Mouse (Mus musculus) embryonic facial prominence, embryonic 11.5 days (tissue): ENCODE data around the gene Zfp169. TPM values are rescaled to one million over a fixed set of nuclear protein-coding genes. Genes with fewer than 3 reads are reported as not detected.
A peak's percentile ranks its signal among the peaks of the same experiment; 100 is the strongest.

Experiments used
- ATAC-seq: fragments of 200-750 bp; cut with Nextera tagmentation; replicated peaks from 2 replicates; pipeline ENCODE4 v1.8.0; 2017; ENCODE audit warnings: low read depth; ENCODE audit not compliant: insufficient number of reproducible peaks, low FRiP score, low TSS enrichment
- DNase-seq: peaks from one replicate; pipeline ENCODE4 v3.0.0-alpha.2; 2015; ENCODE audit warnings: low spot score
- H3K27ac ChIP-seq: fragments of 300-500 bp; sonication (generic); replicated peaks from 2 replicates; pipeline ENCODE4 v1.5.1; 2014; ENCODE audit warnings: mild to moderate bottlenecking, low read depth, low read length, control low read depth
- H3K27me3 ChIP-seq: fragments of 300-500 bp; sonication (generic); 2 replicates; pipeline ENCODE4 v1.6.1; 2014; ENCODE audit warnings: mild to moderate bottlenecking, low read length, moderate library complexity, mixed read lengths; ENCODE audit not compliant: control insufficient read depth, insufficient read depth
- H3K36me3 ChIP-seq: fragments of 300-500 bp; sonication (generic); replicated peaks from 2 replicates; pipeline ENCODE4 v1.6.1; 2014; ENCODE audit warnings: low read depth, mild to moderate bottlenecking, low read length, moderate library complexity, mixed read lengths; ENCODE audit not compliant: control insufficient read depth, insufficient read depth
- H3K4me1 ChIP-seq: fragments of 300-500 bp; sonication (generic); 2 replicates; pipeline ENCODE4 v1.6.1; 2014; ENCODE audit warnings: low read length, mixed read lengths; ENCODE audit not compliant: control insufficient read depth, insufficient read depth
- H3K4me2 ChIP-seq: fragments of 300-500 bp; sonication (generic); 2 replicates; pipeline ENCODE4 v1.6.1; 2014; ENCODE audit warnings: low read depth, mild to moderate bottlenecking, control low read depth, low read length, moderate library complexity
- H3K4me3 ChIP-seq: fragments of 300-500 bp; sonication (generic); 2 replicates; pipeline ENCODE4 v1.5.1; 2014; ENCODE audit warnings: low read depth, low read length, control low read depth
- H3K9ac ChIP-seq: fragments of 300-500 bp; sonication (generic); replicated peaks from 2 replicates; pipeline ENCODE4 v1.6.1; 2014; ENCODE audit warnings: mild to moderate bottlenecking, control low read depth, low read length
- H3K9me3 ChIP-seq: fragments of 300-500 bp; sonication (generic); replicated peaks from 2 replicates; pipeline ENCODE4 v1.6.1; 2016; ENCODE audit warnings: mild to moderate bottlenecking, low read length, inconsistent platforms, mixed read lengths; ENCODE audit not compliant: control insufficient read depth
- WGBS: fragments of 180-500 bp; shearing (Covaris S2); extraction: QIAGEN DNeasy Blood & Tissue Kit; methylation state at CpG from one replicate; pipeline ENCODE4 v1.1.7; 2014; 5-methylcytosine and 5-hydroxymethylcytosine counted together
- polyA plus RNA-seq: library from polyadenylated mRNA; unstranded; fragments of >200 nt; fragmentation: Nextera tagmentation; extraction: Ambion mirVana; gene quantifications from 2 replicates; pipeline ENCODE4 v1.2.1, GENCODE M21; 2014

Zfp169 gene
- polyA plus RNA-seq, 1 experiment from 2014 or later: 7.3 TPM

- Histone ChIP-seq H3K36me3 (no peaks in the 10 kb centered on the region; the same call in 1 of the 2 replicates), H3K9ac (no peak overlapping the region), H3K4me3 (no peak overlapping the region), H3K4me2 (no peak overlapping the region), H3K27me3 (no peaks in the 10 kb centered on the region), H3K27ac (no peak overlapping the region), H3K9me3 (no peaks in the 10 kb centered on the region), H3K4me1 (no peaks in the 10 kb centered on the region)
- DNase-seq (no peak), ATAC-seq (no peak)
- 86% methylated on average over 5 of the region's 5 CpGs for WGBS
Measured at GRCm38 (mm10) chr13:48502422-48502821, 10.8 kb downstream of the Zfp169 start.

GRCm38 (mm10) chr13:48498676-48499075 lies 14.6 kb downstream of the Zfp169 start:
- Histone ChIP-seq H3K4me2 (no peak overlapping the region), H3K36me3 (no peaks in the 10 kb centered on the region), H3K27me3 (no peaks in the 10 kb centered on the region), H3K9ac (no peak overlapping the region), H3K9me3 (no peaks in the 10 kb centered on the region), H3K4me3 (no peak overlapping the region), H3K27ac (no peak overlapping the region), H3K4me1 (no peaks in the 10 kb centered on the region)
- no peak for ATAC-seq
- WGBS: 69% methylated on average over 4 of the region's 4 CpGs
- no peak for DNase-seq

GRCm38 (mm10) chr13:48497693-48498221 lies 15.5 kb downstream of the Zfp169 start:
- H3K4me2 ChIP-seq: no peak overlapping the region
- H3K9me3 ChIP-seq: no peaks in the 10 kb centered on the region
- WGBS: 10% methylated on average over 15 of the region's 15 CpGs
- ATAC-seq: peak; percentile 98
- DNase-seq: peak; percentile 83
- H3K9ac ChIP-seq: no peak overlapping the region
- no peaks in the 10 kb centered on the region for H3K27me3 ChIP-seq
- H3K4me1 ChIP-seq: no peaks in the 10 kb centered on the region
- H3K36me3 ChIP-seq: no peaks in the 10 kb centered on the region
- no peak overlapping the region for H3K27ac ChIP-seq
- 0 out of 2 replicates have a peak overlapping the region, but pooled peaks have one; percentile 14 for H3K4me3 ChIP-seq

GRCm38 (mm10) chr13:48493183-48493582 lies 20.1 kb downstream of the Zfp169 start:
- Histone ChIP-seq H3K9ac (no peak overlapping the region), H3K27me3 (no peaks in the 10 kb centered on the region), H3K4me1 (no peaks in the 10 kb centered on the region), H3K4me3 (no peak overlapping the region), H3K9me3 (no peaks in the 10 kb centered on the region), H3K27ac (no peak overlapping the region), H3K36me3 (peaks cover 11% of the 10 kb centered on the region; the same call in 1 of the 2 replicates), H3K4me2 (no peak overlapping the region)
- no peak for DNase-seq
- no peak for ATAC-seq
- 76% methylated on average over 4 of the region's 5 CpGs for WGBS

GRCm38 (mm10) chr13:48490396-48491182 lies 22.7 kb downstream of the Zfp169 start:
- H3K27ac ChIP-seq: no peak overlapping the region
- 91% methylated on average over 35 of the region's 35 CpGs for WGBS
- no peak overlapping the region for H3K9ac ChIP-seq
- no peaks in the 10 kb centered on the region for H3K9me3 ChIP-seq
- peaks cover 11% of the 10 kb centered on the region; the same call in 1 of the 2 replicates for H3K36me3 ChIP-seq
- no peak overlapping the region for H3K4me2 ChIP-seq
- H3K4me3 ChIP-seq: no peak overlapping the region
- no peaks in the 10 kb centered on the region for H3K27me3 ChIP-seq
- no peaks in the 10 kb centered on the region for H3K4me1 ChIP-seq
- ATAC-seq (no peak), DNase-seq (no peak)

GRCm38 (mm10) chr13:48483606-48484005 lies 29.6 kb downstream of the Zfp169 start:
- Histone ChIP-seq H3K4me3 (no peak overlapping the region), H3K9me3 (no peaks in the 10 kb centered on the region), H3K36me3 (no peaks in the 10 kb centered on the region), H3K4me1 (no peaks in the 10 kb centered on the region), H3K27me3 (no peaks in the 10 kb centered on the region), H3K9ac (no peak overlapping the region), H3K4me2 (no peak overlapping the region), H3K27ac (no peak overlapping the region)
- DNase-seq (no peak), ATAC-seq (no peak)
- 88% methylated on average over 4 of the region's 4 CpGs for WGBS

- DNase-seq: no peak
- no peak overlapping the region for H3K4me3 ChIP-seq
- H3K27ac ChIP-seq: no peak overlapping the region
- no peaks in the 10 kb centered on the region for H3K9me3 ChIP-seq
- no peaks in the 10 kb centered on the region for H3K27me3 ChIP-seq
- no peaks in the 10 kb centered on the region for H3K36me3 ChIP-seq
- 66% methylated on average over 15 of the region's 15 CpGs for WGBS
- no peak overlapping the region for H3K4me2 ChIP-seq
- no peak overlapping the region for H3K9ac ChIP-seq
- ATAC-seq: no peak
- no peaks in the 10 kb centered on the region for H3K4me1 ChIP-seq
Measured at GRCm38 (mm10) chr13:48468656-48469180, 44.5 kb downstream of the Zfp169 start.

GRCm38 (mm10) chr13:48466186-48466585 lies 47.1 kb downstream of the Zfp169 start:
- H3K36me3 ChIP-seq: no peaks in the 10 kb centered on the region
- ATAC-seq: no peak
- H3K4me1 ChIP-seq: no peaks in the 10 kb centered on the region
- no peaks in the 10 kb centered on the region for H3K9me3 ChIP-seq
- no peak overlapping the region for H3K4me3 ChIP-seq
- H3K27ac ChIP-seq: no peak overlapping the region
- H3K27me3 ChIP-seq: no peaks in the 10 kb centered on the region
- 68% methylated on average over 10 of the region's 10 CpGs for WGBS
- no peak overlapping the region for H3K4me2 ChIP-seq
- H3K9ac ChIP-seq: no peak overlapping the region
- no peak for DNase-seq
